Mouse (Mus musculus): ENCODE measurements around the gene Gtsf1l. TPM values are rescaled to one million over a fixed set of nuclear protein-coding genes. Genes with fewer than 3 reads are reported as not detected.

The Gtsf1l gene
- not detected in 2 replicates for polyA plus RNA-seq (2015; fragmentation: Nextera tagmentation; extraction: Ambion mirVana)

- no peak within 1 kb of the TSS for H3K4me3 ChIP-seq (replicated peaks)
- H3K4me2 ChIP-seq: no peak within 1 kb of the TSS
- no peak within 1 kb of the TSS for H3K9ac ChIP-seq
- 78% methylated on average over 9 of the region's 9 CpGs for WGBS
- H3K36me3 ChIP-seq: no peaks in the 10 kb centered on the region
- H3K27me3 ChIP-seq (replicated peaks): no peaks in the 10 kb centered on the region
- H3K27ac ChIP-seq: no peak within 1 kb of the TSS
- H3K9me3 ChIP-seq: no peaks in the 10 kb centered on the region
- H3K4me1 ChIP-seq: no peaks in the 10 kb centered on the region
- no peak for ATAC-seq (ENCODE audit: insufficient read depth, low FRiP score, low read depth)
Measured at GRCm38 (mm10) chr2:163087728-163088127, at the start of gene Gtsf1l. Gtsf1l (minus strand) TSS chr2:163087855.

DNA sequence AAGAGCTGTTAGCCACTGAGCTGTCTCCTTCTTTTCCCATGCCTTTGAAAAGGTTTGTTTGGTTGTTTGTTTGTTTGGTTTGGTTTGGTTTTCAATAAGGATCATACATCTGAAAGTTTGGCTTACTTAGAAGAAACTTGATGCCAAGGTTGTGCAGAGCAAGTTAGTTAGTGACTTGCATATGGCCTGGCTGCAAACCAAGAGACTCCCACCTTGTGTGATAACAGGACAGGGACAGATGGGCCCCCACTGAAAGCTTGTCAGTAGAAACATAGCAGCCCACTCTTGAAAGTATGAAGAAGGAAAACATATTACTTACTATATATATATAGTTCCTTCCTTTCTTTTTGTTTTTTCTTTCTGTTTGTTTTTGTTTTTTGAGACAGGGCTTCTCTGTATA lies 49.3 kb upstream of the Gtsf1l start:
- Histone ChIP-seq H3K27ac (no peak overlapping the region), H3K4me2 (no peak overlapping the region), H3K36me3 (no peaks in the 10 kb centered on the region), H3K4me3 (replicated peaks) (no peak overlapping the region), H3K4me1 (no peaks in the 10 kb centered on the region), H3K9ac (no peak overlapping the region), H3K27me3 (replicated peaks) (no peaks in the 10 kb centered on the region), H3K9me3 (no peaks in the 10 kb centered on the region)
- no peak for ATAC-seq (ENCODE audit: insufficient read depth, low FRiP score, low read depth)

DNA sequence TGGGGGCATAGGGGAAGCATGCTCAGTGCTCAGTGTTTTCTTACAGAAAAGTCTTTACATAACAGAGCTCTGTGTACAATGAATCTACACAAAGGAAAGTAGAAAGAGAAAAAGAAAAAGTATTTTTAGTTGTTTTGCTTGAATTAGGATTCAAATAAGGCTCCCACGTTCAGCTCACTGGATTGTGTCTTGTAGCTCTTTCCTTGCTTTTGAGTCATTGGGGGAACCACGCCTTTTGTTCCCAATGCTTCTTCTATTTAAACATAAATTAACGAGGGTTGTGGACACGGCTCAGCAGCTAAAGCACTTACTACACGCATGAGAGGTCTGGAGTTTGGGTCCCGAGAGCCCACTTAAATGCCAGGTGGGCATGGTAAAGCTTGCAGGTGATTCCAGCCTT lies 48.3 kb upstream of the Gtsf1l start:
- ATAC-seq (ENCODE audit: insufficient read depth, low FRiP score, low read depth): no peak
- Histone ChIP-seq H3K4me2 (no peak overlapping the region), H3K4me3 (replicated peaks) (no peak overlapping the region), H3K36me3 (no peaks in the 10 kb centered on the region), H3K4me1 (no peaks in the 10 kb centered on the region), H3K9me3 (no peaks in the 10 kb centered on the region), H3K27ac (no peak overlapping the region), H3K9ac (no peak overlapping the region), H3K27me3 (replicated peaks) (no peaks in the 10 kb centered on the region)
- WGBS: 85% methylated on average over 6 of the region's 6 CpGs

DNA sequence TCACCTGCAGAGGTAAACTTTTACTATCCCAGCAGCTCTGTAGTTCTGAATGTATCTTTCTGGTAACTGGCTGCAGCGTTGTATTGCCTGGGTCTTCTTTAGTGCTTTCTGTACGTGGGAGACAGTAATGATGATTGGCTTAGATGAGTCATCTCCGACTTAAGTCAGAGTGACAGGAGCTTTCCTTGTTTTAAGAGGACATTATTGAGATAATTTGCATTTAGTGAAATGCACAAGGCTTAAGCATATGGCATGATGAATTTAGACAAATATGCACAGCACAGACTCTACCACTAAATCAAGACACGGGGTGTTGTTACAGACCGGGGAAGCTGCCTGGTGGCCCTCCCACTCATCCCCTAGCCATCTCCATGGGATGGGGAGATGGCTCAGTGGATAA lies 44.7 kb upstream of the Gtsf1l start:
- no peaks in the 10 kb centered on the region for H3K4me1 ChIP-seq
- no peaks in the 10 kb centered on the region for H3K36me3 ChIP-seq
- no peak overlapping the region for H3K9ac ChIP-seq
- H3K27ac ChIP-seq: no peak overlapping the region
- 85% methylated on average over 5 of the region's 5 CpGs for WGBS
- H3K4me3 ChIP-seq (replicated peaks): no peak overlapping the region
- ATAC-seq (ENCODE audit: insufficient read depth, low FRiP score, low read depth): no peak
- no peaks in the 10 kb centered on the region for H3K9me3 ChIP-seq
- H3K27me3 ChIP-seq (replicated peaks): no peaks in the 10 kb centered on the region
- H3K4me2 ChIP-seq: no peak overlapping the region

DNA sequence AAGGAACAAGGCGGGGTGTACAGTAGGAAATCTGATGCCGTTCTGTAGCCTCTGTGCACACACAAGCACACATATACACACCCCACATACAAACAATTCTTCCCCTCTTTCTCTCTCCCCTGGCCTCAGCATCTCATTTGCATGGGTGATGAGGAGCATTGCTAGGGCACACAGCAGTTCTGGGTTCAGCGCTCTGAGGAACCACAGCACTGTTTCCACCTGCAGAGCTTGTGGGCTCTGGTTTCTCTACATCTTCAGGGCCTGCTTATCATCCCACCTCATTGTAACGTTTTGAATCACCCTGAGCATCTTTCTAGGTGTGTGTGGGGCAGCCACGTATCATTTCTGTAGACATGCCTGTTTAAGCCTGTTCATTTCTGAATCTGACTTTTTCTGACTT lies 43.2 kb upstream of the Gtsf1l start:
- no peak overlapping the region for H3K9ac ChIP-seq
- no peak overlapping the region for H3K4me3 ChIP-seq (replicated peaks)
- no peaks in the 10 kb centered on the region for H3K36me3 ChIP-seq
- H3K9me3 ChIP-seq: no peaks in the 10 kb centered on the region
- no peaks in the 10 kb centered on the region for H3K4me1 ChIP-seq
- ATAC-seq (ENCODE audit: insufficient read depth, low FRiP score, low read depth): no peak
- no peak overlapping the region for H3K4me2 ChIP-seq
- 74% methylated on average over 5 of the region's 5 CpGs for WGBS
- H3K27me3 ChIP-seq (replicated peaks): no peaks in the 10 kb centered on the region
- H3K27ac ChIP-seq: no peak overlapping the region

DNA sequence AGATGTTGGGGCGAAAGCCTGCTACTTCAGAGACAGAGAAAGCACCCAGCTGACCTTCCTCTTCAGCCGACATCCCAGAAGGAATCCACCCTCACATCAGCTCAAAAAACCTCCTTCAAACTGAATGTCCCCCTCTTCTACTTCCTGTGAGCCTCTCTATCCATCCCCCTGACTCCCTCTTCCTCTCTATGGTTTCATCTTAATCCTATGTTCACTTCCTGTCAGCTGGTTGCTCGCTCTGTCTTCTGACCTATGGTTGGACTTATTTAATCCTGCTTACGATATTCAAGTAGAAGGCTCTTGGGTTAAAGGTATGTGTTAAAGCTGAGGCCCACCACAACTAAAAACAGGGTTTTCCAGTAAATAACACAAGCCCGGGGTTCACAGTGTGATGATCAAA lies 35.8 kb upstream of the Gtsf1l start:
- WGBS: 70% methylated on average over 5 of the region's 5 CpGs
- peaks cover 4% of the 10 kb centered on the region; the same call in 1 of the 2 replicates for H3K4me1 ChIP-seq
- H3K4me2 ChIP-seq: no peak overlapping the region
- no peaks in the 10 kb centered on the region for H3K36me3 ChIP-seq
- H3K9ac ChIP-seq: no peak overlapping the region
- H3K4me3 ChIP-seq (replicated peaks): no peak overlapping the region
- ATAC-seq (ENCODE audit: insufficient read depth, low FRiP score, low read depth): no peak
- H3K9me3 ChIP-seq: no peaks in the 10 kb centered on the region
- H3K27me3 ChIP-seq (replicated peaks): 0 out of 2 replicates have a peak, but pooled peaks cover 13% of the 10 kb centered on the region
- H3K27ac ChIP-seq: no peak overlapping the region

GRCm38 (mm10) chr2:163122319-163122718 lies 34.7 kb upstream of the Gtsf1l start:
- ATAC-seq (ENCODE audit: insufficient read depth, low FRiP score, low read depth): peak; percentile 89
- Histone ChIP-seq H3K36me3 (no peaks in the 10 kb centered on the region), H3K4me1 (peaks cover 4% of the 10 kb centered on the region; the same call in 1 of the 2 replicates), H3K27ac (no peak overlapping the region), H3K9ac (no peak overlapping the region), H3K27me3 (replicated peaks) (0 out of 2 replicates have a peak, but pooled peaks cover 13% of the 10 kb centered on the region), H3K9me3 (no peaks in the 10 kb centered on the region), H3K4me3 (replicated peaks) (no peak overlapping the region), H3K4me2 (peak overlapping the region; percentile 45; the same call in 1 of the 2 replicates)
- WGBS: 13% methylated on average over 9 of the region's 9 CpGs

GRCm38 (mm10) chr2:163121353-163121660 lies 33.7 kb upstream of the Gtsf1l start:
- no peak overlapping the region for H3K4me3 ChIP-seq (replicated peaks)
- H3K36me3 ChIP-seq: no peaks in the 10 kb centered on the region
- no peak overlapping the region for H3K27ac ChIP-seq
- no peaks in the 10 kb centered on the region for H3K9me3 ChIP-seq
- no peak overlapping the region for H3K4me2 ChIP-seq
- no peak overlapping the region for H3K9ac ChIP-seq
- H3K4me1 ChIP-seq: peaks cover 4% of the 10 kb centered on the region; the same call in 1 of the 2 replicates
- 0 out of 2 replicates have a peak, but pooled peaks cover 13% of the 10 kb centered on the region for H3K27me3 ChIP-seq (replicated peaks)
- no peak for ATAC-seq (ENCODE audit: insufficient read depth, low FRiP score, low read depth)
- 79% methylated on average over 3 of the region's 3 CpGs for WGBS

DNA sequence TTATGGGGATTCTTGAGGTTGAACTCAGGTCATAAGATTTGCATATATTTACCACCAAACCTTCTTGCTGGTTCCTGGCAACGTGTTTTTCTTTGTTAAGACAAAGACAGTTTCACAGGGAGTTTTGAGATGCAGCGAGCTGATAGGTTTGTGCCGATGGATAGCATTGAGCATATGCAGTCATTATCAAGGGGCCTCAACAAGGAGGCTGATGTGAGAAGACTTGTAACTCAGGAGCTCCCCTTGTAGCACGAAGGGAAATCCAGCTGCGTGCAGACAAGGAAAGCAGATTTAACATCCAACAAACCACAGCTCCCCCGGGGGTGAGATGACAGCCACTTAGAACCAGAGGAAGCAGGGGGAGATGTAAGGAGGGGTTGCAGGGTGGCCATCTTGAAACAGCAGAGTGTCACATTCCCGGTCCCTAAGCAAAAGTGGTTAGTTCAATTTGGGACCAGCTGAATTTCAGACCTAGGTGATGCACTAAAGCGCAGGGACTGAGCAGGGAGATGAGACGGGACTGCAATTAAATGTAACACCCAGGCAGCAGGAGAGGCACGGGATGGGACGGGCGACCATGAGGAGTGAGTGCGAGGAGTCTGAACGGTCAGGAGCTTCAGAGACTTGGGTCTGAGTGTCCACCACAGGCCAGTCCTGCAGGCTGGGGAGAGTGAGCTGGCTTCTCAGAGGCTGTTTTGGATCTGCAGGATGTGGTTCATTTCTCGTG lies 33.1 kb upstream of the Gtsf1l start:
- Histone ChIP-seq H3K4me1 (peaks cover 4% of the 10 kb centered on the region; the same call in 1 of the 2 replicates), H3K4me2 (no peak overlapping the region), H3K9me3 (no peaks in the 10 kb centered on the region), H3K36me3 (no peaks in the 10 kb centered on the region), H3K27ac (no peak overlapping the region), H3K27me3 (replicated peaks) (0 out of 2 replicates have a peak, but pooled peaks cover 13% of the 10 kb centered on the region), H3K4me3 (replicated peaks) (no peak overlapping the region), H3K9ac (no peak overlapping the region)
- ATAC-seq (ENCODE audit: insufficient read depth, low FRiP score, low read depth): no peak
- 63% methylated on average over 15 of the region's 15 CpGs for WGBS

- WGBS: 61% methylated on average over 16 of the region's 16 CpGs
- H3K27ac ChIP-seq: no peak overlapping the region
- no peak overlapping the region for H3K4me2 ChIP-seq
- H3K9me3 ChIP-seq: no peaks in the 10 kb centered on the region
- no peak for ATAC-seq (ENCODE audit: insufficient read depth, low FRiP score, low read depth)
- no peak overlapping the region for H3K9ac ChIP-seq
- no peak overlapping the region for H3K4me3 ChIP-seq (replicated peaks)
- no peaks in the 10 kb centered on the region for H3K36me3 ChIP-seq
- H3K27me3 ChIP-seq (replicated peaks): no peaks in the 10 kb centered on the region
- no peaks in the 10 kb centered on the region for H3K4me1 ChIP-seq
Measured at GRCm38 (mm10) chr2:163111413-163112201, 24.0 kb upstream of the Gtsf1l start.

DNA sequence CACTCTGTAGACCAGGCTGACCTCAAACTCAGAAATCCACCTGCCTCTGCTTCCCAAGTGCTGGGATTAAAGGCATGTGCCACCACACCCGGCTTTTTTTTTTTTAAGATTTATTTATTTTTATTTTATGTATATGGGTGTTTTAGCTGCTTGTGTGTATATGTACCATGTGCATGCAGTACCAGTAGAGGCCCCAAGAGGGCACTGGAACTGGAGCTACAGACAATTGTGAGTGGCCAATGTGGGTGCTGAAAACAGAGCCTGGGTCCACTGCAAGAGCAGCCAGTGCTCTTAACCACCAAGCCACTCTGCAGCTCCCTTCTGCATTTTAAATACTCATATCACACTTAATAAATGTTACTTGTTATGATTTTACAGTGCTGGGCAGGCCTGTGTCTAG lies 23.1 kb upstream of the Gtsf1l start:
- no peaks in the 10 kb centered on the region for H3K36me3 ChIP-seq
- 76% methylated on average over 1 of the region's 1 CpGs for WGBS
- H3K27me3 ChIP-seq (replicated peaks): no peaks in the 10 kb centered on the region
- H3K27ac ChIP-seq: no peak overlapping the region
- no peak overlapping the region for H3K4me2 ChIP-seq
- no peaks in the 10 kb centered on the region for H3K4me1 ChIP-seq
- no peak overlapping the region for H3K9ac ChIP-seq
- H3K9me3 ChIP-seq: no peaks in the 10 kb centered on the region
- no peak for ATAC-seq (ENCODE audit: insufficient read depth, low FRiP score, low read depth)
- no peak overlapping the region for H3K4me3 ChIP-seq (replicated peaks)

- WGBS: 76% methylated on average over 9 of the region's 9 CpGs
- Histone ChIP-seq H3K4me3 (replicated peaks) (no peak overlapping the region), H3K36me3 (no peaks in the 10 kb centered on the region), H3K4me1 (no peaks in the 10 kb centered on the region), H3K9me3 (no peaks in the 10 kb centered on the region), H3K27me3 (replicated peaks) (no peaks in the 10 kb centered on the region), H3K4me2 (no peak overlapping the region), H3K27ac (no peak overlapping the region), H3K9ac (no peak overlapping the region)
- ATAC-seq (ENCODE audit: insufficient read depth, low FRiP score, low read depth): no peak
Measured at GRCm38 (mm10) chr2:163108385-163108784, 20.7 kb upstream of the Gtsf1l start.
